Mouse (Mus musculus): Measurements from ENCODE around the gene Olfr330.
"Not testable (repeated sequence)": the region's sequence is repeated elsewhere in the genome, so short reads cannot be mapped to it uniquely, and the experiment has no call there.

Gene Olfr330

GRCm38 (mm10) chr11:58534736-58535135 lies at the start of gene Olfr330:
TSS of gene Olfr330 (minus strand) at chr11:58534836.
- DNase-seq (ENCODE audit: low spot score in 2 of 2): not testable (repeated sequence)

GRCm38 (mm10) chr11:58578636-58579035 lies 44.0 kb upstream of the Olfr330 start:
- DNase-seq (ENCODE audit: low spot score in 2 of 2): no peak

DNA sequence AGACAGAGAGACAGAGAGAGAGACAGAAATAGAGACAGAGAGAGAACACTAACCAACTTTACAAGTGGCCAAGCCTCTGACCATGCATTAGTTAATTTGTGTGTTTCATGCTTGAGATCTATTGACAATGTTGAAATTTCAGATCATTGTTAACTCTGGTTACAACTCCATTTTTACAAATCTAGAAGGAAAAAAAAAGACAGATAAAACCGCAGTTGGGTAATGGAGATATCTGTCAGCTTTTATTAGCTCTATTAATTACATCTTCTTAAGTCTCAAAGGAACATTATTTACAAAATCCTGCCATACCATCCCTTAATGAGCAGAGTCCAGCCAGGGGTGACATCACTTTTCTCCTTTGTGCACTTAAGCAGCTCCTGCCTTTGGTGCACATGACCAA lies 42.8 kb upstream of the Olfr330 start, which contains the start of gene Olfr325:
Gene Olfr325, plus strand, starts transcription at position 301 of the 400 bp plus-strand sequence.
- DNase-seq (ENCODE audit: low spot score in 2 of 2): no peak

GRCm38 (mm10) chr11:58570405-58570804 lies 35.8 kb upstream of the Olfr330 start, which contains the start of gene Olfr224:
TSS of gene Olfr224 (minus strand) at chr11:58570553.
- no peak for DNase-seq (ENCODE audit: low spot score in 2 of 2)

GRCm38 (mm10) chr11:58555536-58555935 lies 20.9 kb upstream of the Olfr330 start, which contains the start of gene Olfr328:
TSS of gene Olfr328 (minus strand) at chr11:58555636.
- DNase-seq (ENCODE audit: low spot score in 2 of 2): no peak

GRCm38 (mm10) chr11:58546322-58546721 lies 11.7 kb upstream of the Olfr330 start, which contains the start of gene Olfr329-ps:
TSS of gene Olfr329-ps (minus strand) at chr11:58546422.
- DNase-seq (ENCODE audit: low spot score in 2 of 2): no peak

DNA sequence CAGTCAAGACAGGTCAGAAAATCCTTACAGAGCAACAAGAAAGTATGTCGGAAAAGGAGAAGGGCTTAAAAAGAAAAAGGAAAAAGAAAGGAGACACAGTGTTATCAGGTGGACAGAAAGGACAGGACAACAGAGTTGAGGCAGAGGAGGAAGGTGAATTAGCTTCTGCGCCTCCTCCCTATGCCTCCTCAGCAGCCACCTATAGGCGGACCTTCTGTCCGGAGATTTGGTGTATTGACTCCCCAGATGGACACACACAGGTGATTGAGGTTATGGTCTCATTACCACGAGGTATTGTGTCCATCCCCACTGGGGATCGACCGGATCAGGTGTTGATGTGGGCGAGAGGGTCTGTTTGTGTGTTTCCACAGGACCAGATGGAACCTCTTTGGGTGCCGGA lies 14.9 kb downstream of the Olfr330 start:
- peak in 1 of 2 experiments; percentile 13 for DNase-seq (ENCODE audit: low spot score in 2 of 2)

GRCm38 (mm10) chr11:58518916-58519315 lies 15.7 kb downstream of the Olfr330 start:
- DNase-seq (ENCODE audit: low spot score in 2 of 2): peak; percentile 38 to 72

DNA sequence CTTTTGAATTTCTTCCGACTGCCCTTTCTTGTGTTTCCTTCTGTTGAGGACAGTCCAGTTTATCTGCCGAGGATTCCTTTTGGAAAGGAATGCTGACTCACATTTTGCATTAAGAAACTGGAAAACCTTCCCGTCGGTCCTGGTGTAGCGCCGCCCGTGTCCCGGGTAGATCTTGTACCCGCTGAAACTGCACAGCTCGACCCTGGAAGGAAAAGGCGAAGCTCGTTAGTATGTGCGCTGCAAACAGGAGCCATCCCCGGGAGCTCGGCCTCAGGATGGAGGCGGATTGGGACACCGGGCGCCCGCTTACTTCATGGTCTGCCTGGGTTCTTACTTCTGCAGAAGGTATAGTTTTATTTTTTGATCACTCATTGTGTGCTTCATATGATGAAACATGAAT lies 25.6 kb downstream of the Olfr330 start:
- DNase-seq (ENCODE audit: low spot score in 2 of 2): not testable (repeated sequence)

DNA sequence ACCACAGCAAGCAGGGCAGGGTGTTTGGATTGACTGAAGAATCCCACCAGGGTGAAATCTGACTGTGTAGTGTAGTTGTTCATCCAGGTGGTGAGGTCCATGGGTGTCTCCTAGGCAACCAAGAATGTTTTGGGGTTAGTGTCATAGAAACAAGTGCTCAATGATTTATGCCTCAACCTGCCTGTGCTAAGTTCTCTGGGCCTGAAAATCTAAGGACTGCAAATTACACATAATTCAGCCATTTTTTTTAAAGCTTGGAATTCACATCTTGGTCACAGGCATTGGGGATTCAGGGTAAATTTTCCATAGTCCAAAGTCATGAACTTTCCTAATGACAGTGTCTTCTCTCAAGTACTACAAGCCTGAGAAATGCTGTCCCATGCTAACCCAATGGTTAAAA lies 32.2 kb downstream of the Olfr330 start, which contains the start of gene Olfr331:
Gene Olfr331, minus strand, starts transcription at position 101 of the 400 bp plus-strand sequence.
- DNase-seq (ENCODE audit: low spot score in 2 of 2): not testable (repeated sequence)

GRCm38 (mm10) chr11:58499290-58499689 lies 35.3 kb downstream of the Olfr330 start:
- no peak for DNase-seq (ENCODE audit: low spot score in 2 of 2)

DNA sequence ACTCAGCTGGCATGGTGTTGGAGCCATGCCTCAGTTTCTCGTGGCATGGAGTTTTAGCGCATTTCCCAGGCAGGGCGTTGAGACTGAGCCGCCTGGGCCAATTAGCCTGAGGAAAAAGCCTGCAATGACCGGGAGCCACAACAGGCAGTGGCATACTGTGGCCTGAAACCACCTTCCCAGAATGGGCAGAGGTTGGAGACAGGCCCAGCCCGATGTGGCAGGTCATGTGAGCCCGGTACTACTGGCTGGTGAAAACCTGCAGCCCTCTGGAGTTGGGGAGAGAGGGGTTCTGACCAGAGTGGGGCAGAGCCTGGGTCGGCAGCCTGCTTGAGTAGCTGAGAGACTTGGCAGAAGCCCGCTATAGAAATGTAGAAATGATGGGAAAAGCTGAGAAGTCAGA lies 35.9 kb downstream of the Olfr330 start:
- no peak for DNase-seq (ENCODE audit: low spot score in 2 of 2)

- no peak for DNase-seq (ENCODE audit: low spot score in 2 of 2)
Measured at GRCm38 (mm10) chr11:58492455-58492854, 42.2 kb downstream of the Olfr330 start, which contains the start of gene Olfr332. TSS of gene Olfr332 (minus strand) at chr11:58492555.

All from urinary bladder, adult 18-20 months (tissue).